Mouse (Mus musculus) urinary bladder, adult 18-20 months (tissue): ENCODE data around the gene Gm17087.

Experiments
- DNase-seq, 2 experiments: peaks; one replicate each; pipeline ENCODE4 v3.0.0; 2022; ENCODE audit warnings: low spot score in 2 of 2, mixed read lengths in 2 of 2

The Gm17087 gene

GRCm38 (mm10) chr17:8566850-8567249 is at the start of gene Gm17087:
Gm17087 (minus strand) TSS chr17:8566950.
- no peak for DNase-seq

- DNase-seq, result peak; percentile 48 to 65
Observed at GRCm38 (mm10) chr17:8613882-8614551, 47.3 kb upstream of the Gm17087 start.

- DNase-seq, result no peak
Observed at GRCm38 (mm10) chr17:8611916-8612315, 45.2 kb upstream of the Gm17087 start.

- no peak for DNase-seq
Observed at GRCm38 (mm10) chr17:8606695-8607094, 39.9 kb upstream of the Gm17087 start.

- DNase-seq, result no peak
Observed at GRCm38 (mm10) chr17:8605921-8606320, 39.2 kb upstream of the Gm17087 start.

- DNase-seq, result no peak
Observed at GRCm38 (mm10) chr17:8602976-8603375, 36.2 kb upstream of the Gm17087 start.

GRCm38 (mm10) chr17:8597790-8598189 is 31.0 kb upstream of the Gm17087 start:
- DNase-seq, result peak in 1 of 2 experiments; percentile 36

GRCm38 (mm10) chr17:8592427-8593277 is 25.9 kb upstream of the Gm17087 start:
- peak; percentile 44 to 53 for DNase-seq

- no peak for DNase-seq
Observed at GRCm38 (mm10) chr17:8581579-8581978, 14.8 kb upstream of the Gm17087 start.

GRCm38 (mm10) chr17:8580360-8580759 is 13.6 kb upstream of the Gm17087 start:
- DNase-seq, result no peak

- DNase-seq, result no peak
Observed at GRCm38 (mm10) chr17:8573542-8574260, 7.0 kb upstream of the Gm17087 start.

GRCm38 (mm10) chr17:8562886-8563280 is 3.9 kb downstream of the Gm17087 start:
- no peak for DNase-seq

- no peak for DNase-seq
Observed at GRCm38 (mm10) chr17:8562101-8562885, 4.5 kb downstream of the Gm17087 start.

GRCm38 (mm10) chr17:8557926-8558325 is 8.8 kb downstream of the Gm17087 start:
- DNase-seq, result no peak

- DNase-seq, result no peak
Observed at GRCm38 (mm10) chr17:8556223-8556622, 10.5 kb downstream of the Gm17087 start.

GRCm38 (mm10) chr17:8555785-8556184 is 11.0 kb downstream of the Gm17087 start:
- no peak for DNase-seq

GRCm38 (mm10) chr17:8554219-8554618 is 12.5 kb downstream of the Gm17087 start:
- DNase-seq, result no peak

GRCm38 (mm10) chr17:8553601-8554000 is 13.1 kb downstream of the Gm17087 start:
- DNase-seq, result no peak

GRCm38 (mm10) chr17:8552346-8553035 is 14.3 kb downstream of the Gm17087 start:
- no peak for DNase-seq

- no peak for DNase-seq
Observed at GRCm38 (mm10) chr17:8551641-8552040, 15.1 kb downstream of the Gm17087 start.

- no peak for DNase-seq
Observed at GRCm38 (mm10) chr17:8548733-8549132, 18.0 kb downstream of the Gm17087 start.
